Mouse (Mus musculus) ES-E14 (cell line): ENCODE measurements around the gene Tshz2. TPM values are rescaled to one million over a fixed set of nuclear protein-coding genes. Genes with fewer than 3 reads are reported as not detected.

Experiments
- DNase-seq: peaks from one replicate; pipeline ENCODE4 v3.0.0-alpha.2; 2013; ENCODE audit warnings: low read depth, low spot score
- H3K27ac ChIP-seq: 2 replicates; pipeline ENCODE4 v1.5.1; 2012; ENCODE audit warnings: low read depth, mild to moderate bottlenecking, low read length, moderate library complexity, mixed read lengths; ENCODE audit not compliant: poor library complexity, insufficient read depth, severe bottlenecking
- H3K36me3 ChIP-seq: 2 replicates; pipeline ENCODE4 v1.6.1; 2012; ENCODE audit warnings: mild to moderate bottlenecking, low read length, moderate library complexity, mixed read lengths; ENCODE audit not compliant: control insufficient read depth, poor library complexity, insufficient read depth, severe bottlenecking
- H3K4me1 ChIP-seq, 2 experiments: fragments of 150-350 bp in 1 of 2; sonication (generic) in 1 of 2; 2 replicates each; pipeline ENCODE4 v1.6.1; 2012; ENCODE audit warnings: low read length in 2 of 2, mild to moderate bottlenecking in 1 of 2, mixed read lengths in 1 of 2; ENCODE audit not compliant: control insufficient read depth in 2 of 2, insufficient read depth in 2 of 2, poor library complexity in 1 of 2
- H3K4me3 ChIP-seq, 2 experiments: fragments of 150-350 bp in 1 of 2; sonication (generic) in 1 of 2; 2 replicates each; pipeline ENCODE4 v1.5.1; 2012; ENCODE audit warnings: low read length in 2 of 2, low read depth in 1 of 2, mild to moderate bottlenecking in 1 of 2, mixed read lengths in 1 of 2; ENCODE audit not compliant: insufficient read depth in 1 of 2, poor library complexity in 1 of 2, severe bottlenecking in 1 of 2
- H3K9ac ChIP-seq: 2 replicates; pipeline ENCODE4 v1.6.1; 2012; ENCODE audit warnings: low read depth, mild to moderate bottlenecking, low read length, mixed read lengths; ENCODE audit not compliant: poor library complexity, insufficient read depth, severe bottlenecking
- H3K9me3 ChIP-seq: fragments of 150-350 bp; sonication (generic); 2 replicates; pipeline ENCODE4 v1.6.1; 2012; ENCODE audit warnings: low read depth, mild to moderate bottlenecking, low read length; ENCODE audit not compliant: control insufficient read depth, insufficient read depth
- CHD2 ChIP-seq: IDR thresholded peaks from 2 replicates; pipeline ENCODE4 v1.6.1; 2014; ENCODE audit warnings: mild to moderate bottlenecking, low read depth, low read length, inconsistent platforms
- HCFC1 ChIP-seq: IDR thresholded peaks from 2 replicates; pipeline ENCODE4 v1.6.1; 2012; ENCODE audit warnings: low read length, inconsistent platforms, borderline replicate concordance; ENCODE audit not compliant: insufficient read depth
- MAFK ChIP-seq: IDR thresholded peaks from 2 replicates; pipeline ENCODE4 v1.6.1; 2014; ENCODE audit warnings: mild to moderate bottlenecking, low read depth, low read length, inconsistent platforms; ENCODE audit not compliant: insufficient read depth
- ZC3H11A ChIP-seq: IDR thresholded peaks from 2 replicates; pipeline ENCODE4 v1.6.1; 2012; ENCODE audit warnings: low read depth, mild to moderate bottlenecking, inconsistent platforms, low read length, borderline replicate concordance
- ZNF384 ChIP-seq: IDR thresholded peaks from 2 replicates; pipeline ENCODE4 v1.6.1; 2012; ENCODE audit warnings: low read depth, low read length, inconsistent platforms
- in situ Hi-C, 2 experiments: fragments of 600-800 bp; cut with MboI; formaldehyde crosslinking; loops; one replicate each; pipeline ENCODE4 v1.15.1; 2025; ENCODE audit warnings: low sequenced_read_pairs in 2 of 2, inconsistent platforms in 1 of 2; ENCODE audit not compliant: unreplicated experiment in 2 of 2
- total RNA-seq: library from RNA; depleted of rRNA; stranded (reverse); fragments of 300-350 nt; gene quantifications from 2 replicates; pipeline ENCODE4 v1.2.3, GENCODE M21; 2012

Tshz2 gene
- total RNA-seq, 1 experiment, result 0.27 TPM

DNA sequence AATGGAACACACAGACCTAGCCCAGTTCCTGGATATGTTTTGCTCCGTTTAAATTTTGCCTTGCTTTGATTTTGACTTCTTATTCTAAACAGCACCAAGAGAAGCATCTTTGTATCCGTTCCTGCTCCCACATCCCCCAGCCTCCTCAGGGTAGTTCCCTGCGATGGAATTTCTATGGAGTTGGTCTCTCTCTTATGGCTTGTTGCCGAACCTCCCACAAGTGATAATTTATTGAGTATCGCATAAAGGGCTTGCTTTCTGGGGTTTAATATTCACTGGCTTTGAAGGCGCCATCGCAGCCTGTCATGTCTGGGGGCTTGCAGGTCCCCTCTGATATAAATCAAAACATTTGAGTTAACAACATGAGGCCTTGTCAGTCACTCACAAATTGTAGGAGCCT is 52.9 kb downstream of the Tshz2 start:
- TF ChIP-seq CHD2 (no peak), MAFK (no peak), ZNF384 (no peak), HCFC1 (no peak), ZC3H11A (no peak)
- Histone ChIP-seq H3K4me3 (no peak overlapping the region), H3K9ac (no peak overlapping the region), H3K27ac (no peak overlapping the region), H3K4me1 (no peaks in the 10 kb centered on the region), H3K9me3 (no peaks in the 10 kb centered on the region), H3K36me3 (no peaks in the 10 kb centered on the region)
- DNase-seq, result no peak
- in situ Hi-C loops, result no loop called here

DNA sequence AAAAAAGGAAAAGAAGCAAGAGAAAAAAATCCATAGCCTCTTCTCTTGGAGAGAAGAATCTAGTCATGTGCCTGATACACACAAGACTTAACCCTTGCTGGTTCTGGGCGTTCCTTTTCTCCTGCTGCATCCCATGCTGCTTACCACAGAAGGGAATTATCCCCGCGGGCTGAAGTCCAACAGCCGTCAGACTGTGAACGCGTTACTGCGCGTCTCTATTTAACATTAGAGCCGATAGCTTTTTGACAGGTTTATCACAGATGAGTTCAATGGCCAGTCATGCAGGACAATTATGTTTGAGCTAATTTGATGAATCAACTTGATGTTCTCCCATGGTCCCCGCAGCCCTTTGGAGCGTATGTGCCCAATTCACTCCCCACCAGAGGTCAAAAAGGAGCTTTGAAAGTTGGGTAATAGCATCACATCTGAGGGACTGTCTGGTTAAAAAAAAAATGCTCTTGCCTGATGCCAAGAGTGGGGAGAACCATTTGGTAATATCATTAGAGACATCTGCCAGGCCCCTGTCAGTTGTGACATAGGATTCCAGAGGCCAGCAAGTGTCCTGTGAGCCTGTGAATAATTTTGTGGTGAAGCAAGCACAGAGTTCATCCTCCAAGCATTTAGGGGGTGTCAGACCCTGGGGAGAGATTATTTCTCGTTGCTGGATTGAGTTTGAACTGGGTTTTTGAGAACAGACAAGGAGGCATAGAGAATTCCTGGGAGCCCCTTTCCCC is 54.1 kb downstream of the Tshz2 start:
- no peaks in the 10 kb centered on the region for H3K4me1 ChIP-seq
- no peak overlapping the region for H3K9ac ChIP-seq
- no peak overlapping the region for H3K27ac ChIP-seq
- DNase-seq, result no peak
- no peak overlapping the region for H3K4me3 ChIP-seq
- TF ChIP-seq ZC3H11A, result no peak
- TF ChIP-seq HCFC1, result no peak
- no peak for TF ChIP-seq CHD2
- TF ChIP-seq MAFK, result no peak
- no peak for TF ChIP-seq ZNF384
- in situ Hi-C loops, result no loop called here
- H3K36me3 ChIP-seq, result no peaks in the 10 kb centered on the region
- no peaks in the 10 kb centered on the region for H3K9me3 ChIP-seq

DNA sequence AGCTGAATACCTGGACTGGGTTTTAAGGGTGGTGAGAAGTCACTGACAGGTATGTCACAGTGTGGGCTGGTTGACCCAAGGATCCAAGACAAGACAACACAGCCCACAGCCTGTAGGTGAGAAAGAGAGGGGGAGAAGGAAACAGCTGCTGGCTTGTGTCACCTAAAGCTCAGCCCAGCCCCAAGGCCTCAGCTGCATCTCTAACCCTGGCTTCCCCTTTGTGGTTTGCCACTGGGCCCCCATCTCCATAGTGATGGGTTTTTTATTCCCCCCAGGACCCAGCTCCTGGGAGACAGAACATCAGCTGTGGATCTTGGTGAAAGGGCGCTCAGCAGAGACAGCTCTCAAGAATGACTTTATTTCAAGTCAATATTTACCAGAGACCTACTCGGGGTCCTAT is 57.2 kb downstream of the Tshz2 start:
- in situ Hi-C loops, result no loop called here
- Histone ChIP-seq H3K4me3 (no peak overlapping the region), H3K4me1 (no peaks in the 10 kb centered on the region), H3K9me3 (no peaks in the 10 kb centered on the region), H3K36me3 (no peaks in the 10 kb centered on the region), H3K9ac (no peak overlapping the region), H3K27ac (no peak overlapping the region)
- DNase-seq, result no peak
- TF ChIP-seq MAFK (no peak), HCFC1 (no peak), ZNF384 (no peak), ZC3H11A (no peak), CHD2 (no peak)

DNA sequence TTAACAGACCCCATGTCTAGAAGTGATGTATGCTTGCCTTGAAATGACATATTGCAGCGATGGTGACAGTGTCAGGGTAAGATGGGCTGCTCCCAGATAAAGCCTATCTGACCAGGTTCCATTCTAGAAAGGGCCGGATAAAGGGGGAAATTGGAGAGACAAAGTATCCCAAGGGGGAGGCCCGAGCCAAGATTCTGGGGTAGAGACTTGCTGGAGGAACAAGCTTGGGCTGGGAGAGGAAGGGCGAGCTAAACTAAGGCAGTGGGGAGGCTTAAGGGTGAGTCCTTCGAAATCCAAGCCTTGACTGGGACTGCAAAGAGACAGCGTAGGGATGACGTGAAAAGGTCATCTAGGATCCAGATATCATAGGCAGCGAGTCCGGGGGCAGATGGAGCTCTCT is 61.7 kb downstream of the Tshz2 start:
- Histone ChIP-seq H3K4me3 (no peak overlapping the region), H3K4me1 (no peaks in the 10 kb centered on the region), H3K9me3 (no peaks in the 10 kb centered on the region), H3K36me3 (no peaks in the 10 kb centered on the region), H3K9ac (no peak overlapping the region), H3K27ac (no peak overlapping the region)
- in situ Hi-C loops, result no loop called here
- TF ChIP-seq HCFC1 (no peak), ZC3H11A (no peak), ZNF384 (no peak), MAFK (no peak), CHD2 (no peak)
- DNase-seq, result no peak

DNA sequence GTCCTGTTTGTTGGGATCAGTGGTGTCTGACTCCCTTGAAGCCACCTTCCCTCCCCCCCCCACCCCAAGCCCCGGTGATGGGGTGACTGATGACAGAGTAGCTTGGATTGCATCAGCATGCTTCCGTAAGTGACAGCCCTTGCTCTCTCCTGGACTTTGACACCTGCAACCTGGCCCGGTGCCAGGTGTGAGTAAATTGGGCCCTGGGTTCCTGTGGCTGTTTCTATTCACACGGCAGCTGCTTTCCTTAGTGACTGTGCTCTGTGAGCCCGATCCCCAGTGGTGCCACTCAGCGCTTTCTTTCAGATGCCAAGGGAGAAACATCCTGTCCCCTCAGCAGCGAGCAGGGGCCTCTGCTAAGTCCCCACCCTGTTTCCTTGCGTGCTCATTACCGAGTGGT is 62.2 kb downstream of the Tshz2 start:
- in situ Hi-C loops, result no loop called here
- TF ChIP-seq ZC3H11A, result no peak
- DNase-seq, result no peak
- Histone ChIP-seq H3K27ac (no peak overlapping the region), H3K4me1 (no peaks in the 10 kb centered on the region), H3K9ac (no peak overlapping the region), H3K36me3 (no peaks in the 10 kb centered on the region), H3K4me3 (no peak overlapping the region), H3K9me3 (no peaks in the 10 kb centered on the region)
